Mouse (Mus musculus) MEL (cell line): Measurements from ENCODE around the gene Ezr. TPM values are rescaled to one million over a fixed set of nuclear protein-coding genes. Genes with fewer than 3 reads are reported as not detected.

Source experiments
- DNase-seq: peaks from one replicate; pipeline ENCODE4 v3.0.0; 2011; ENCODE audit warnings: low read depth, low spot score
- H3K27ac ChIP-seq: 2 replicates; pipeline ENCODE4 v1.5.1; 2012; ENCODE audit warnings: low read depth, mild to moderate bottlenecking, control low read depth, low read length, moderate library complexity; ENCODE audit not compliant: control insufficient read depth
- H3K27me3 ChIP-seq, 2 experiments: fragments of 150-350 bp in 1 of 2; sonication (generic) in 1 of 2; 2 replicates each; pipeline ENCODE4 v1.6.1; 2012; ENCODE audit warnings: low read length in 2 of 2, mild to moderate bottlenecking in 2 of 2, improper control_type of control experiment in 1 of 2, moderate library complexity in 1 of 2; ENCODE audit not compliant: insufficient read depth in 2 of 2, control insufficient read depth in 1 of 2
- H3K36me3 ChIP-seq, 2 experiments: 2 replicates each; pipeline ENCODE4 v1.6.1; 2012 to 2014; ENCODE audit warnings: low read length in 2 of 2, improper control_type of control experiment in 1 of 2, inconsistent platforms in 1 of 2, mild to moderate bottlenecking in 1 of 2; ENCODE audit not compliant: insufficient read depth in 2 of 2, control insufficient read depth in 1 of 2
- H3K4me1 ChIP-seq, 2 experiments: fragments of 150-350 bp in 1 of 2; sonication (generic) in 1 of 2; 2 replicates each; pipeline ENCODE4 v1.6.1; 2012; ENCODE audit warnings: low read length in 2 of 2, improper control_type of control experiment in 1 of 2, mild to moderate bottlenecking in 1 of 2; ENCODE audit not compliant: insufficient read depth in 2 of 2, control insufficient read depth in 1 of 2
- H3K4me3 ChIP-seq, 2 experiments: fragments of 150-350 bp in 1 of 2; sonication (generic) in 1 of 2; 2 replicates each; pipeline ENCODE4 v1.5.1; 2012; ENCODE audit warnings: low read depth in 2 of 2, low read length in 2 of 2, mild to moderate bottlenecking in 2 of 2, moderate library complexity in 2 of 2, control low read depth in 1 of 2, improper control_type of control experiment in 1 of 2; ENCODE audit not compliant: control insufficient read depth in 1 of 2, insufficient read depth in 1 of 2
- H3K79me2 ChIP-seq: 2 replicates; pipeline ENCODE4 v1.6.1; 2012; ENCODE audit warnings: mild to moderate bottlenecking, low read length, moderate library complexity; ENCODE audit not compliant: control insufficient read depth, poor library complexity, insufficient read depth
- H3K9ac ChIP-seq: 2 replicates; pipeline ENCODE4 v1.6.1; 2012; ENCODE audit warnings: low read depth, mild to moderate bottlenecking, control low read depth, low read length, moderate library complexity; ENCODE audit not compliant: control insufficient read depth, poor library complexity, severe bottlenecking
- H3K9me3 ChIP-seq: fragments of 150-350 bp; sonication (generic); replicated peaks from 2 replicates; pipeline ENCODE4 v1.6.1; 2012; ENCODE audit warnings: mild to moderate bottlenecking, low read length, improper control_type of control experiment, moderate library complexity; ENCODE audit not compliant: insufficient read depth
- CTCF ChIP-seq, 3 experiments: IDR thresholded peaks in 2 of 3; conservative IDR thresholded peaks in 1 of 3; 2 replicates each; pipeline ENCODE4 v1.5.1; 2011 to 2012; ENCODE audit warnings: low read length in 3 of 3, low read depth in 2 of 3, mild to moderate bottlenecking in 2 of 3, improper control_type of control experiment in 1 of 3, inconsistent platforms in 1 of 3, mixed read lengths in 1 of 3, moderate library complexity in 1 of 3; ENCODE audit not compliant: control insufficient read depth in 1 of 3, insufficient read depth in 1 of 3, poor library complexity in 1 of 3, severe bottlenecking in 1 of 3
- GABPA ChIP-seq: IDR thresholded peaks from 2 replicates; pipeline ENCODE4 v1.6.1; 2012; ENCODE audit warnings: low read depth, mild to moderate bottlenecking, inconsistent platforms, low read length, improper control_type of control experiment, moderate library complexity
- GATA1 ChIP-seq: IDR thresholded peaks from 2 replicates; pipeline ENCODE4 v1.6.1; 2011; ENCODE audit warnings: low read depth, low read length, improper control_type of control experiment
- JUND ChIP-seq: IDR thresholded peaks from 2 replicates; pipeline ENCODE4 v1.6.1; 2011; ENCODE audit warnings: low read depth, mild to moderate bottlenecking, improper control_type of control experiment, low read length
- MAZ ChIP-seq: IDR thresholded peaks from 2 replicates; pipeline ENCODE4 v1.6.1; 2012; ENCODE audit warnings: low read depth, mild to moderate bottlenecking, inconsistent platforms, low read length, improper control_type of control experiment
- MYB ChIP-seq: IDR thresholded peaks from 2 replicates; pipeline ENCODE4 v1.6.1; 2011; ENCODE audit warnings: mild to moderate bottlenecking, low read depth, low read length, improper control_type of control experiment
- MYC ChIP-seq: IDR thresholded peaks from 2 replicates; pipeline ENCODE4 v1.6.1; 2011; ENCODE audit warnings: low read depth, mild to moderate bottlenecking, low read length, improper control_type of control experiment, moderate library complexity
- NELFE ChIP-seq: IDR thresholded peaks from 2 replicates; pipeline ENCODE4 v1.6.1; 2011; ENCODE audit warnings: low read depth, low read length, improper control_type of control experiment
- RAD21 ChIP-seq: IDR thresholded peaks from 2 replicates; pipeline ENCODE4 v1.6.1; 2011; ENCODE audit warnings: mild to moderate bottlenecking, low read depth, low read length, improper control_type of control experiment
- RCOR1 ChIP-seq: IDR thresholded peaks from 2 replicates; pipeline ENCODE4 v1.6.1; 2012; ENCODE audit warnings: low read depth, mild to moderate bottlenecking, inconsistent platforms, low read length, improper control_type of control experiment
- SMC3 ChIP-seq: IDR thresholded peaks from 2 replicates; pipeline ENCODE4 v1.6.1; 2011; ENCODE audit warnings: low read depth, low read length, improper control_type of control experiment
- TCF12 ChIP-seq: IDR thresholded peaks from 2 replicates; pipeline ENCODE4 v1.6.1; 2014; ENCODE audit warnings: low read depth, mild to moderate bottlenecking, inconsistent platforms, low read length, improper control_type of control experiment, moderate library complexity
- UBTF ChIP-seq: IDR thresholded peaks from 2 replicates; pipeline ENCODE4 v1.6.1; 2012; ENCODE audit warnings: low read depth, mild to moderate bottlenecking, inconsistent platforms, low read length, improper control_type of control experiment, moderate library complexity, borderline replicate concordance; ENCODE audit not compliant: insufficient read depth
- ZMIZ1 ChIP-seq: IDR thresholded peaks from 2 replicates; pipeline ENCODE4 v1.6.1; 2012; ENCODE audit warnings: low read depth, mild to moderate bottlenecking, inconsistent platforms, low read length, improper control_type of control experiment, moderate library complexity
- ZNF384 ChIP-seq: IDR thresholded peaks from 2 replicates; pipeline ENCODE4 v1.6.1; 2012; ENCODE audit warnings: low read depth, mild to moderate bottlenecking, inconsistent platforms, low read length, improper control_type of control experiment
- polyA plus RNA-seq, 2 experiments: library from polyadenylated mRNA; stranded (reverse) in 1 of 2; unstranded in 1 of 2; fragments of >175 nt in 1 of 2; fragments of >200 nt in 1 of 2; gene quantifications; 2 replicates each; pipeline versions ENCODE4 v1.2.1 to v1.2.4; 2012; ENCODE audit warnings: low replicate concordance in 2 of 2, low read depth in 1 of 2; ENCODE audit not compliant: insufficient read length in 2 of 2, insufficient read depth in 1 of 2, missing spikeins in 1 of 2
- total RNA-seq: library from RNA; depleted of rRNA; stranded (reverse); fragments of 300-350 nt; gene quantifications from 2 replicates; pipeline ENCODE4 v1.2.3, GENCODE M21; 2012

The Ezr gene
- total and polyA plus RNA-seq, 3 experiments = 48.7 to 88.7 TPM; not detected in 1

DNA sequence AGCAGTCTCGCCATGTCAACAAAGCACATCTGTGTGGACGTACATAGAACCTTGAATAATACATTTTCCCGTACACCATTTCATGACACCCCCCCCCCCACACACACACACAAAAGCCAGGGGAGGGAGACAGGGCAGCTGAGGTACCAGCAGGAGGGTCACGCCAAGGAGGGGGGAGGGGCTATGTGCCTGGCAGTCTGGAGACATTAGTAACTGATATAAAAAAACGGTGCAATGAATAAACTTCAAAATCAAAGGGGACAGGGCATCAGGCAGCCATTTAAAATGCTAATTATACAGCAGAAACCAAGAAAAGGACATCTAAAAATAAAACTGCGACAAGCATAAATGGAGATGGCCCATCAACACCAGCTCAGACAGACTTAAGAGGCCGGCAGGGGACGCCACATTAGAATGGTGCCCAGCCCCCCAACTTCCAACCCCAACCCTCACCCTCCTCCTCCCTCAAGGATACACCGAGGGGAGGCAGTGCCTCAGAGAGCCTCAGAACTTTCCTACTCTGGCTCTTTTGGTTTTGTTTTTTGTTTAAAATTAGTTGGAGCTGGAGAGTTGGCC is 22.8 kb downstream of the Ezr start:
- Histone ChIP-seq H3K27me3 (no peaks in the 10 kb centered on the region), H3K36me3 (peaks cover 0 to 5% of the 10 kb centered on the region in 2 experiments), H3K9ac (no peak overlapping the region), H3K4me1 (peaks cover 0 to 2% of the 10 kb centered on the region in 2 experiments; a peak in 1 of 4 replicates), H3K9me3 (no peaks in the 10 kb centered on the region), H3K4me3 (no peak overlapping the region), H3K79me2 (peaks cover 13% of the 10 kb centered on the region; the same call in 1 of the 2 replicates), H3K27ac (no peak overlapping the region)
- DNase-seq = no peak
- TF ChIP-seq SMC3 = no peak
- no peak for TF ChIP-seq UBTF
- no peak for TF ChIP-seq ZNF384

DNA sequence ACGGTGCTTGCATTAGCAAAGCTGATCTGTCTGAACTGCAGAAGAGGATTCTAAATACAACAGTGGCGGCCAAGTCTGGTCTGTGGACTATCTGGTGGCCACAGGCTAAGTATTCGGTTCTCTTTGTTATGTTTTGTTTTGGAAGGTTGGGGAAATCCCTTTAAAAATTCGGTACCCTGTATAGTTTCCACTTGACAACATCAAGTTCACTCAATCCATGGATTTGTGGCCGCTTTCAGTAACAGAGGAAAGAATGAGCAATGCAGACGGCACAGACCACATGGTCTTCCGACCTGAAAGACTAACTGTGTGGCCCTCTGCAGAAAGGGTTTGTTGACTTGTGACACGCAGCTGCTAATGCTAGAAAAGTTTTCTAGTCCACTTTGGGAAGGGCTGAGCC is 23.7 kb downstream of the Ezr start:
- peaks cover 0 to 2% of the 10 kb centered on the region in 2 experiments; a peak in 1 of 4 replicates for H3K4me1 ChIP-seq
- DNase-seq = no peak

GRCm38 (mm10) chr17:6757902-6758301 is 24.7 kb downstream of the Ezr start:
- Histone ChIP-seq H3K9ac (no peak overlapping the region), H3K27ac (no peak overlapping the region), H3K36me3 (peaks cover 0 to 2% of the 10 kb centered on the region in 2 experiments; a peak in 3 of 4 replicates), H3K9me3 (no peaks in the 10 kb centered on the region), H3K79me2 (peaks cover 11% of the 10 kb centered on the region; the same call in 1 of the 2 replicates), H3K27me3 (no peaks in the 10 kb centered on the region), H3K4me1 (no peaks in the 10 kb centered on the region), H3K4me3 (no peak overlapping the region)
- TF ChIP-seq TCF12 = no peak
- no peak for DNase-seq

More for the DNA sequence above, 23.7 kb downstream of the Ezr start:
- Histone ChIP-seq H3K79me2 (peaks cover 13% of the 10 kb centered on the region; the same call in 1 of the 2 replicates), H3K27me3 (no peaks in the 10 kb centered on the region), H3K27ac (no peak overlapping the region), H3K9ac (no peak overlapping the region)
- TF ChIP-seq MAZ = no peak
- no peak for TF ChIP-seq RAD21
- TF ChIP-seq TCF12 = no peak
- no peak for TF ChIP-seq RCOR1
- no peak for TF ChIP-seq NELFE
- no peak for TF ChIP-seq GATA1
- no peak for TF ChIP-seq MYB
- no peak for TF ChIP-seq ZMIZ1
- TF ChIP-seq GABPA = no peak
- no peak for TF ChIP-seq CTCF (IDR thresholded peaks at IDR 0.05 in 2 of 3, conservative IDR thresholded peaks at IDR 0.05 in 1 of 3; ENCODE audit: control insufficient read depth in 1 of 3, insufficient read depth in 1 of 3, low read depth in 2 of 3, low read length in 3 of 3, poor library complexity in 1 of 3, severe bottlenecking in 1 of 3)
- no peak for TF ChIP-seq MYC
- no peak for TF ChIP-seq JUND
- TF ChIP-seq, all 39 proteins: peak for 0
- H3K36me3 ChIP-seq = peaks cover 0 to 5% of the 10 kb centered on the region in 2 experiments
- no peaks in the 10 kb centered on the region for H3K9me3 ChIP-seq
- H3K4me3 ChIP-seq = no peak overlapping the region
